Mouse (Mus musculus): Measurements from ENCODE around the gene Akr1c14. TPM values are rescaled to one million over a fixed set of nuclear protein-coding genes. Genes with fewer than 3 reads are reported as not detected.

Gene Akr1c14
- polyA plus RNA-seq, 1 experiment from 2014 or later = 0.22 TPM

- WGBS = 77% methylated on average over 3 of the region's 3 CpGs
- Histone ChIP-seq H3K27ac (ENCODE audit: low read depth, low read length) (no peak overlapping the region), H3K4me2 (replicated peaks; ENCODE audit: low read depth, low read length) (no peak overlapping the region), H3K9ac (ENCODE audit: low read depth, low read length) (no peak overlapping the region), H3K4me3 (ENCODE audit: low read depth, low read length) (no peak overlapping the region), H3K9me3 (ENCODE audit: control insufficient read depth, low read length) (no peaks in the 10 kb centered on the region), H3K4me1 (replicated peaks; ENCODE audit: control insufficient read depth, insufficient read depth, low read length) (no peaks in the 10 kb centered on the region), H3K27me3 (ENCODE audit: control insufficient read depth, insufficient read depth, low read length) (no peaks in the 10 kb centered on the region), H3K36me3 (ENCODE audit: control insufficient read depth, insufficient read depth, low read length) (no peaks in the 10 kb centered on the region)
- DNase-seq (ENCODE audit: low spot score) = no peak
- no peak for ATAC-seq (ENCODE audit: low FRiP score)
These were observed 82.9 kb downstream of the Akr1c14 start for GRCm38 (mm10) chr13:4131721-4132120.

GRCm38 (mm10) chr13:4133070-4133469, 84.3 kb downstream of the Akr1c14 start:
- DNase-seq (ENCODE audit: low spot score) = no peak
- no peaks in the 10 kb centered on the region for H3K4me1 ChIP-seq (replicated peaks; ENCODE audit: control insufficient read depth, insufficient read depth, low read length)

More at GRCm38 (mm10) chr13:4133070-4133469, 84.3 kb downstream of the Akr1c14 start:
- H3K36me3 ChIP-seq (ENCODE audit: control insufficient read depth, insufficient read depth, low read length) = no peaks in the 10 kb centered on the region
- whole genome bisulfite sequencing = 35% methylated on average over 2 of the region's 2 CpGs
- H3K4me3 ChIP-seq (ENCODE audit: low read depth, low read length) = no peak overlapping the region
- no peak overlapping the region for H3K4me2 ChIP-seq (replicated peaks; ENCODE audit: low read depth, low read length)
- no peaks in the 10 kb centered on the region for H3K27me3 ChIP-seq (ENCODE audit: control insufficient read depth, insufficient read depth, low read length)
- H3K9ac ChIP-seq (ENCODE audit: low read depth, low read length) = no peak overlapping the region
- no peak overlapping the region for H3K27ac ChIP-seq (ENCODE audit: low read depth, low read length)
- no peak for ATAC-seq (ENCODE audit: low FRiP score)
- H3K9me3 ChIP-seq (ENCODE audit: control insufficient read depth, low read length) = no peaks in the 10 kb centered on the region

Other genes starting within 250 kb of the Akr1c14 start
- not detected in 2 replicates for gene Calml3, start 244.7 kb upstream of the Akr1c14 start, polyA plus RNA-seq (2014; fragmentation: Nextera tagmentation; extraction: Ambion mirVana)
- not detected in 2 replicates for gene Calm4, start 211.3 kb upstream of the Akr1c14 start, polyA plus RNA-seq (2014; fragmentation: Nextera tagmentation; extraction: Ambion mirVana)
- not detected in 2 replicates for gene Calm5, start 194.8 kb upstream of the Akr1c14 start, polyA plus RNA-seq (2014; fragmentation: Nextera tagmentation; extraction: Ambion mirVana)
- gene Net1, start 130.8 kb upstream of the Akr1c14 start, polyA plus RNA-seq (2014; fragmentation: Nextera tagmentation; extraction: Ambion mirVana) = 31.4 and 33.9 TPM in 2 replicates
- gene Tubal3, start 130.7 kb upstream of the Akr1c14 start, polyA plus RNA-seq (2014; fragmentation: Nextera tagmentation; extraction: Ambion mirVana) = not detected in 2 replicates
- gene Ucn3, start 103.7 kb upstream of the Akr1c14 start, polyA plus RNA-seq (2014; fragmentation: Nextera tagmentation; extraction: Ambion mirVana) = not detected in 2 replicates
- not detected in 2 replicates for gene Akr1c18, start 101.6 kb downstream of the Akr1c14 start, polyA plus RNA-seq (2014; fragmentation: Nextera tagmentation; extraction: Ambion mirVana)
- 1.0 TPM in 2 replicates for gene Akr1c13, start 142.1 kb downstream of the Akr1c14 start, polyA plus RNA-seq (2014; fragmentation: Nextera tagmentation; extraction: Ambion mirVana)
- gene Akr1c19, start 179.7 kb downstream of the Akr1c14 start, polyA plus RNA-seq (2014; fragmentation: Nextera tagmentation; extraction: Ambion mirVana) = 0.79 and 0.84 TPM in 2 replicates
- 0.32 TPM in 1 of 2 replicates, not detected in the other for gene Akr1c12, start 230.4 kb downstream of the Akr1c14 start, polyA plus RNA-seq (2014; fragmentation: Nextera tagmentation; extraction: Ambion mirVana)